10 mouse cellular contexts compared by ENCODE assay signal in genomic region chr13:41801177-41801636, GRCm38 (mm10). TPM values are rescaled to one million over a fixed set of nuclear protein-coding genes. Genes with fewer than 3 reads are reported as not detected.
DNase-seq lines count a peak whose midpoint lies in the region; ATAC-seq lines count a peak whose summit lies in the region.
"Had no signal": no experiment of that assay in that cellular context is flagged by ENCODE, and none has a peak within 500 bp of the region (broad histone marks: within the 10 kb centered on the region; RNA-seq: fewer than 3 reads in every experiment).

No protein-coding gene starts in this region.

- H3K4me2 ChIP-seq in heart, embryonic 14.5 days (ENCODE audit: low read length) = peak overlapping the region; percentile 34
- H3K4me2 ChIP-seq in forebrain, embryonic 12.5 days = peak overlapping the region; percentile 46
- peak overlapping the region; percentile 36 for H3K4me2 ChIP-seq in midbrain, embryonic 14.5 days (ENCODE audit: low read length)

- H3K9ac ChIP-seq in heart, embryonic 14.5 days (ENCODE audit: low read length) = no peak overlapping the region
- H3K9ac ChIP-seq in forebrain, embryonic 12.5 days = no peak overlapping the region
- H3K9ac ChIP-seq in midbrain, embryonic 14.5 days (replicated peaks; ENCODE audit: low read length) = no peak overlapping the region

- no peak for ATAC-seq in heart, embryonic 14.5 days (ENCODE audit: insufficient number of reproducible peaks, insufficient read depth, low FRiP score, low read depth)
- peak; percentile 92 for ATAC-seq in forebrain, embryonic 12.5 days (ENCODE audit: low FRiP score)
- peak; percentile 84 for ATAC-seq in midbrain, embryonic 14.5 days (ENCODE audit: low FRiP score, low TSS enrichment)

- DNase-seq in heart, postnatal 10 days = no peak
- peak; percentile 13 for DNase-seq in adrenal gland, adult 8-10 months
- DNase-seq in layer of hippocampus, adult 9-10 months (ENCODE audit: low spot score) = peak; percentile 67
- DNase-seq in midbrain, embryonic 14.5 days = peak; percentile 84
- no peak for DNase-seq in ovary, postnatal 14 days (ENCODE audit: low spot score)
- DNase-seq in kidney, postnatal 36 days = no peak

- intact Hi-C loops in heart, postnatal 10 days (cut with DNase I) = no loop called here

- H3K9me3 ChIP-seq in heart, embryonic 14.5 days (ENCODE audit: control insufficient read depth, low read length) = no peaks in the 10 kb centered on the region
- no peaks in the 10 kb centered on the region for H3K9me3 ChIP-seq in forebrain, embryonic 12.5 days
- H3K9me3 ChIP-seq in midbrain, embryonic 14.5 days (ENCODE audit: control insufficient read depth, low read length) = no peaks in the 10 kb centered on the region

- WGBS in heart, embryonic 14.5 days = 16% methylated on average over 8 of the region's 8 CpGs
- WGBS in forebrain, embryonic 12.5 days = 0% methylated on average over 7 of the region's 8 CpGs
- under 1% methylated on average over 8 of the region's 8 CpGs for WGBS in midbrain, embryonic 14.5 days

- no peaks in the 10 kb centered on the region for H3K27me3 ChIP-seq in heart, embryonic 14.5 days (ENCODE audit: control insufficient read depth, insufficient read depth, low read length)
- H3K27me3 ChIP-seq in forebrain, embryonic 12.5 days = no peaks in the 10 kb centered on the region
- no peaks in the 10 kb centered on the region for H3K27me3 ChIP-seq in midbrain, embryonic 14.5 days (ENCODE audit: control insufficient read depth, insufficient read depth, low read length)

- H3K4me3 ChIP-seq in heart, embryonic 14.5 days (ENCODE audit: control insufficient read depth in 1 of 2, insufficient read depth in 1 of 2, low read depth in 1 of 2, low read length in 2 of 2) = no peak overlapping the region
- H3K4me3 ChIP-seq in forebrain, embryonic 12.5 days (replicated peaks) = peak overlapping the region; percentile 12; the same call in 1 of the 2 replicates
- no peak overlapping the region for H3K4me3 ChIP-seq in midbrain, embryonic 14.5 days (replicated peaks; ENCODE audit: low read depth, low read length)

- no peak overlapping the region for H3K27ac ChIP-seq in heart, embryonic 14.5 days (replicated peaks in 1 of 2; ENCODE audit: control insufficient read depth in 1 of 2, insufficient read depth in 1 of 2, low read depth in 2 of 2, low read length in 2 of 2)
- H3K27ac ChIP-seq in forebrain, embryonic 12.5 days = peak overlapping the region; percentile 65
- H3K27ac ChIP-seq in midbrain, embryonic 14.5 days (replicated peaks; ENCODE audit: low read depth, low read length) = peak overlapping the region; percentile 58
- H3K27ac ChIP-seq: kidney, postnatal 0 days had no signal

- no peaks in the 10 kb centered on the region for H3K36me3 ChIP-seq in heart, embryonic 14.5 days (ENCODE audit: control insufficient read depth, insufficient read depth, low read length)
- H3K36me3 ChIP-seq in forebrain, embryonic 12.5 days (replicated peaks) = no peaks in the 10 kb centered on the region
- H3K36me3 ChIP-seq in midbrain, embryonic 14.5 days (ENCODE audit: control insufficient read depth, insufficient read depth, low read length) = no peaks in the 10 kb centered on the region

- peaks cover 4 to 6% of the 10 kb centered on the region in 2 experiments; a peak in 3 of 4 replicates for H3K4me1 ChIP-seq in heart, embryonic 14.5 days (ENCODE audit: control insufficient read depth in 2 of 2, insufficient read depth in 2 of 2, low read length in 2 of 2)
- peaks cover 23% of the 10 kb centered on the region for H3K4me1 ChIP-seq in forebrain, embryonic 12.5 days
- H3K4me1 ChIP-seq in midbrain, embryonic 14.5 days (ENCODE audit: control insufficient read depth, insufficient read depth, low read length) = peaks cover 15% of the 10 kb centered on the region

RNA-seq across cellular contexts. Expression of gene Adtrp, which starts 46.3 kb away (rescaled TPM):
- polyA plus RNA-seq in heart, embryonic 14.5 days (2014; fragmentation: Nextera tagmentation; extraction: Ambion mirVana) = not detected in 2 replicates
- total RNA-seq in heart, postnatal 10 days (2021) = 1 to 10 TPM; 1.9 to 8.5 TPM
- 10 to 100 TPM in 2 of 4 experiments, 1 to 10 TPM in 1, under 1 TPM in 1; 0.68 to 28.4 (median 15.2) TPM for total RNA-seq in adrenal gland, adult 8-10 months (2022)
- polyA plus RNA-seq in forebrain, embryonic 12.5 days (2016; fragmentation: Nextera tagmentation; extraction: Ambion mirVana) = 0.19 and 0.24 TPM in 2 replicates
- polyA plus RNA-seq in midbrain, embryonic 14.5 days (2014; fragmentation: Nextera tagmentation; extraction: Ambion mirVana) = not detected in 2 replicates
- total RNA-seq: MEL had no signal

Comparison
In these comparisons a context has a peak if more than half of its experiments do, and no peak if none do; other contexts are left out.
1. H3K27ac ChIP-seq: peak in forebrain, embryonic 12.5 days (single experiment) and midbrain, embryonic 14.5 days (single experiment); none in heart, embryonic 14.5 days (0 of 2).
2. DNase-seq: peak in adrenal gland, adult 8-10 months (single experiment), layer of hippocampus, adult 9-10 months (single experiment) and midbrain, embryonic 14.5 days (single experiment); none in heart, postnatal 10 days (0 of 2), ovary, postnatal 14 days (single experiment) and kidney, postnatal 36 days (0 of 2).
3. Peak in every context shown above with its lines, with median percentiles within 50 percentile points of each other: H3K4me2 ChIP-seq.